Mouse (Mus musculus) cerebellum, adult 2 months (tissue): Measurements from ENCODE around the gene Rora. TPM values are rescaled to one million over a fixed set of nuclear protein-coding genes. Genes with fewer than 3 reads are reported as not detected.
A peak's percentile ranks its signal among the peaks of the same experiment; 100 is the strongest.

ENCODE experiments used
- DNase-seq, 2 experiments: peaks; one replicate each; pipeline ENCODE4 v3.0.0; 2021
- H3K27ac ChIP-seq: fragments of 200-500 bp; 2 replicates; pipeline ENCODE4 v1.5.1; 2012; ENCODE audit warnings: low read length, control low read depth, inconsistent platforms; ENCODE audit not compliant: insufficient read depth
- H3K27me3 ChIP-seq: fragments of 200-500 bp; 2 replicates; pipeline ENCODE4 v1.6.1; 2012; ENCODE audit warnings: inconsistent platforms, mild to moderate bottlenecking, low read length, moderate library complexity; ENCODE audit not compliant: control insufficient read depth, insufficient read depth
- H3K4me1 ChIP-seq: fragments of 200-500 bp; 2 replicates; pipeline ENCODE4 v1.6.1; 2011; ENCODE audit warnings: low read length; ENCODE audit not compliant: control insufficient read depth, insufficient read depth
- H3K4me3 ChIP-seq: fragments of 200-500 bp; replicated peaks from 2 replicates; pipeline ENCODE3; 2011; ENCODE audit warnings: mild to moderate bottlenecking, low read depth, low read length, control low read depth; ENCODE audit not compliant: insufficient read depth
- CTCF ChIP-seq: fragments of 200-500 bp; IDR thresholded peaks from 2 replicates; pipeline ENCODE4 v1.5.1; 2011; ENCODE audit warnings: low read depth, mild to moderate bottlenecking, control low read depth, low read length, moderate library complexity, borderline replicate concordance; ENCODE audit not compliant: insufficient read depth
- POLR2A ChIP-seq: fragments of 200-500 bp; IDR thresholded peaks from 2 replicates; pipeline ENCODE4 v1.6.1; 2011; ENCODE audit warnings: low read length, control low read depth, borderline replicate concordance; ENCODE audit not compliant: insufficient read depth
- WGBS: fragments of 180-500 bp; shearing (Covaris S2); methylation state at CpG from one replicate; pipeline ENCODE4 v1.1.7; 2018; 5-methylcytosine and 5-hydroxymethylcytosine counted together
- polyA plus RNA-seq: library from polyadenylated mRNA; depleted of rRNA; stranded (reverse); fragments of >200 nt; gene quantifications from 2 replicates; pipeline ENCODE4 v1.2.3, GENCODE M21; 2012

The Rora gene
- polyA plus RNA-seq, 1 experiment = 58.4 TPM

DNA sequence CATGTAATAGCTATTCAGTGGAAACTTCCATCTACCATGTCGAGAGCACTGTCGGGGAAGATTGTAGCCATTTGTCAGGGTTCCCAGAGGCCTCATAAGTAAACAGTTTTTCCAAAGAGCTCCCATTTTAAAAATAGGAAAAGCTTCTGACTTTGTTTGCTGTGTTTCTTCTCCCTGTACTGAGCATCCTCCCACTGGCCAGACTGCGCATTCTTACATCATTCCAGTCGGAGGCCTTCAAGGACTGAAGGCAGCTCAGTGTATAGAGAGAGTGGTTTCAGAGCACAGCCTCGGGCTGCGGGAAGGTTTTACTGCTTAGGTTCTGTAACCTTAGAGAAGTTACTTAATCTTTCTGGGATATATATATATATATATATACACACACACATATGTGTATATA lies 64.8 kb downstream of the Rora start:
- no peak overlapping the region for H3K4me3 ChIP-seq
- H3K27me3 ChIP-seq = no peaks in the 10 kb centered on the region
- H3K27ac ChIP-seq = no peak overlapping the region
- 93% methylated on average over 6 of the region's 6 CpGs for WGBS
- no peak for DNase-seq
- peaks cover 14% of the 10 kb centered on the region for H3K4me1 ChIP-seq
- TF ChIP-seq CTCF (no peak), POLR2A (no peak)

DNA sequence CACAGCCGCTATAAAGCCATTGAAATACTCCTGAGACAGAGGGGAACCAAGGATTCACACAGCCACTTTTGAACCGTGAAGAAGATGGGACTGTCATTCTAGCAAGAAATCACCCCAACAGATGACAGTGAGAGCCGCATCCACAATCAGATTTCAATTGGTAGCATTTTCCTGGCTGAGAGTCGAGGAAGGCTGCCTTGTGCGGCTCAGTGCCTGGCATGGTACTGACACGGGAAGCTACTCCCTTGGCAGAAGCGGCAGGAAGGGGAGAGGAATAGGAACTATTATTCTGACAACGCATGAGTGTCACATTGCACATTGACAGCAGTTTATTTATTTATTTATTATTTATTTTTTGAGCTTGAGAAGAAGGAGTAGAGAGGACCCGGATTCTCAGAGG lies 65.7 kb downstream of the Rora start:
- H3K27me3 ChIP-seq = no peaks in the 10 kb centered on the region
- no peak overlapping the region for H3K27ac ChIP-seq
- no peak overlapping the region for H3K4me3 ChIP-seq
- WGBS = 26% methylated on average over 9 of the region's 9 CpGs
- H3K4me1 ChIP-seq = peaks cover 16% of the 10 kb centered on the region
- TF ChIP-seq CTCF (no peak), POLR2A (no peak)
- peak in 1 of 2 experiments; percentile 64 for DNase-seq

- TF ChIP-seq POLR2A = no peak
- TF ChIP-seq CTCF = no peak
- DNase-seq = peak; percentile 77 to 89
- Histone ChIP-seq H3K4me3 (no peak overlapping the region), H3K4me1 (peaks cover 25% of the 10 kb centered on the region), H3K27ac (no peak overlapping the region), H3K27me3 (no peaks in the 10 kb centered on the region)
- 33% methylated on average over 8 of the region's 8 CpGs for WGBS
These were observed 71.2 kb downstream of the Rora start for GRCm38 (mm10) chr9:68724636-68725285.

DNA sequence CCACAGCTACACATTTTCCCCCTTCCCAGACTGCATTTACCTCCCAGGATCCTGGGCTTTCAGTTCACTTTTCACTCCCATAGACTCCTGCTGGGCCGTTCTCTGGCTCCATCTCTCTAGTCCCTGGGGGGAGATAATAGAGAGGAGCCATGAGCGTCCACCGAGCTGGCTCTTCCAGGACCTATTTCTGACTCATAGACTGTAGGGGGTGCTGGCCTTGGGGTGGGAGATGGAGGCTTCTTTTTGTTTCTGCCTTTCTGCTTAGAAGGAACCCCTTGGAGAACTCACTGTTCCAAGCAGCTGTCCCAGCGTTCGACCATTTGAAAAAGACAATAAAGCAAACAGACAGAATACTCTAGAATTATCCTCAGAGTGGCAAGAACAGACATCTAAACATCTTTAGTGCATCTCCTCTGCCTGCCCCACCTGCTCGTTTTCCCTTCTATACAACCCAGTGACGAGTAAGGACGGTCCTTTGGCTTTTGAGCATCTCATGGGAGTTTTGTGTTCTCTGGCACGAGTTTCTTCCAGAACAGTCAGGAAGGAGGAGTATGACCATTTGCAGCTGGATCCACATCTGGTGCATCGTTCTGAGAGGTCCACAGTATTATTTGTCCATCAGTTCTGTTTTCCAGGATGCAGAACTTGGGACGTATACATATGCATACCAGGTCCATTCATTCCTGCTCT lies 73.7 kb downstream of the Rora start:
- no peak overlapping the region for H3K4me3 ChIP-seq
- 66% methylated on average over 11 of the region's 11 CpGs for WGBS
- H3K27me3 ChIP-seq = no peaks in the 10 kb centered on the region
- no peak overlapping the region for H3K27ac ChIP-seq
- TF ChIP-seq CTCF (no peak), POLR2A (no peak)
- H3K4me1 ChIP-seq = peaks cover 22% of the 10 kb centered on the region
- no peak for DNase-seq

DNA sequence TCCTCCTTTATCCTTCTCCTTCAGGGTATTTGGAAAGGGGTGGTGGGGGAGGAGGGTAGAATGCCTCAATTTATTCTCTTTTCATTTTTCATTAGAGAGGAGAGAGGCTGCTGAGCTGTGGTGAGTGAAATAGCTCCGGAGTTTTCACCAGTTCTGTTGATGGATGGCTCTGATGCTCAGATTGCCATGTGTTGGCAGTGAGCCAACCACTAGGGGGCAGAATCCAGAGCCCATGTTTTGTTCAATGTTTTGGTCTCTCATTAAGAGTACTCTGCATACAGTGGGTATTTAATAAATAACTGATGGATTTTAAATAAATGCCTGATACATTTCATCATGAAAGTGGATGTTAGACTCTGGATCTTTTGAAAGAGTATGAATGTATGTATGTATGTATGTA lies 77.9 kb downstream of the Rora start:
- H3K27ac ChIP-seq = no peak overlapping the region
- 52% methylated on average over 1 of the region's 1 CpGs for WGBS
- no peak for TF ChIP-seq POLR2A
- peak; percentile 24; the same call in 1 of the 2 replicates for TF ChIP-seq CTCF

DNA sequence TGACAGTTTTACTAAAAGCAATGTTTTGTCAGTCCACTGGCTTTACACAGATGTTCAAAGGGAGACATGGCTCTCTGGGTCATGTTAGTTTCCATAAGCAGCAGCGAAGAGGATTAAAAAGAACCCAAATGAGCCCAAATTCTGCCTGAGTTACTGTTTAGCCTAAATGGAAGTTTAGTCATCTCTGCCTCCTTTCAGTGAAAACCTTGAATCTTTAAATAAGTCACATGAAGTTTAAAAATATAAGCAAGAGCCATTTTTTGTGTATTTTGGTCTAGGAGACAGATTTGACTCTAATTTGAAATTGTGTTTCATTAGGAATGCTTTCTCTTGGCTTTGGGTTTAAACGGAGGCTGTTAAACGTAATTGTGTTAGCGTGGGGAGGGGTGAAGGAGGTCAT lies 79.3 kb downstream of the Rora start:
- H3K4me3 ChIP-seq = no peak overlapping the region
- DNase-seq = no peak
- no peaks in the 10 kb centered on the region for H3K27me3 ChIP-seq
- 92% methylated on average over 4 of the region's 4 CpGs for WGBS
- H3K27ac ChIP-seq = no peak overlapping the region
- peaks cover 4% of the 10 kb centered on the region for H3K4me1 ChIP-seq
- no peak for TF ChIP-seq CTCF
- TF ChIP-seq POLR2A = no peak

More for the DNA sequence above, 77.9 kb downstream of the Rora start:
- peaks cover 5% of the 10 kb centered on the region; the same call in 1 of the 2 replicates for H3K4me1 ChIP-seq
- H3K4me3 ChIP-seq = no peak overlapping the region
- DNase-seq = no peak
- no peaks in the 10 kb centered on the region for H3K27me3 ChIP-seq

DNA sequence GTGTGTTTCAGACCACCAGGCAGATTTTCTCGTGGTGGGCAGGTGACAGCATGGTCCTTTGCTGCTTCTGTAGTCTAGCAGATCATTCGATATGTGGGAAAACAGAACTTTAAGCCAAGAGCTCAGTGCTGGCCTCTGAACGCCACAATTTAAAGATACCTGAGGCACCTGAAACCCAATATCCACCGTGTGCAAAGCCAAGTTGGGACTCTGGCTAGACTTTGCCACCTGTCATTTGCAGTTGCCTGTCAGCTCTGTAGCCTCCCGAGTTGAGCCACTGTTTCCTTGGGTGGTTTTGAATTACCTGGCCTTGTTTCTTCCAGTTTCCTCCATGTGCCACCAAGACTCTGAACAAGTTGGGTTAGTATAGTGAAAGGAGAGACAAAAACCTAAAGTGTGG lies 82.3 kb downstream of the Rora start:
- no peak for DNase-seq
- Histone ChIP-seq H3K27ac (no peak overlapping the region), H3K27me3 (no peaks in the 10 kb centered on the region), H3K4me3 (no peak overlapping the region), H3K4me1 (peaks cover 4% of the 10 kb centered on the region)
- TF ChIP-seq CTCF (no peak), POLR2A (no peak)
- 66% methylated on average over 5 of the region's 5 CpGs for WGBS

- H3K27ac ChIP-seq = no peak overlapping the region
- WGBS = 62% methylated on average over 9 of the region's 9 CpGs
- no peak overlapping the region for H3K4me3 ChIP-seq
- no peak for DNase-seq
- TF ChIP-seq POLR2A = no peak
- TF ChIP-seq CTCF = no peak
- H3K27me3 ChIP-seq = no peaks in the 10 kb centered on the region
- H3K4me1 ChIP-seq = peaks cover 4% of the 10 kb centered on the region
These were observed 83.7 kb downstream of the Rora start for GRCm38 (mm10) chr9:68737197-68737736.
